Mouse (Mus musculus) inflammation-experienced regulatory T-cells (primary cell): ENCODE data around the gene Rnf223. TPM values are rescaled to one million over a fixed set of nuclear protein-coding genes. Genes with fewer than 3 reads are reported as not detected.

ENCODE experiments used
- polyA plus RNA-seq, 2 experiments: library from polyadenylated mRNA; unstranded; fragments of 100-300 nt; shearing (Covaris generic); gene quantifications; one replicate each; pipeline ENCODE4 v1.2.1; 2017

The Rnf223 gene
- polyA plus RNA-seq, result 1 to 10 TPM in 1 of 2 experiments, under 1 TPM in 1; 0.35 to 1.3 TPM

DNA sequence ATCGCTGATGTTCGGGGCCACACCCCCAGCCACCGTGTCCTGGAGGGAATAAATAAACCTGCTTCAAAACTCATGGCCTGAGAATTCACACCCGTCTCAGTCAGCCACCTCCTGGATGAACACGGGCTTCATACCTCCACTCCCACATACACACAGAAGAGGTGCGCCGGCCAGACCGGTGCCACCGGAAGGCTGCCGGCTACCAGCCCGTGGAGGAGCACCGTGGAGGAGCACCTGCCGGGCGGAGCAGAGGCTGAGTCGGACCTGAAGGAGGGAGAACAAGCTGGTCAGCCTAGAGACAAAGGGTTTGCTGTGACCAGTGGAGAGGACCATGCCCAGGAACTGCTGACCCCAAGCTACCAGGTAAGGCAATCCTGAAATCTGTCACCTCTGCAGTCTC is at the start of gene Rnf223:
TSS of gene Rnf223 (plus strand) at position 78 of the 400 bp plus-strand sequence.

GRCm38 (mm10) chr4:156109570-156110331 is 20.6 kb upstream of the Rnf223 start, which contains the start of gene 9430015G10Rik:
TSS of gene 9430015G10Rik (plus strand) at chr4:156109982.

Other genes starting within 250 kb of the Rnf223 start
- 10 to 100 TPM; 32.2 to 57.2 TPM for gene Pusl1, start 238.7 kb upstream of the Rnf223 start, polyA plus RNA-seq
- 10 to 100 TPM; 17.8 to 23.6 TPM for gene Acap3, start 238.7 kb upstream of the Rnf223 start, polyA plus RNA-seq
- 100 to 1,000 TPM; 125 to 168 TPM for gene Ube2j2, start 186.7 kb upstream of the Rnf223 start, polyA plus RNA-seq
- 10 to 100 TPM in 1 of 2 experiments, 1 to 10 TPM in 1; 6.2 to 22.9 TPM for gene C1qtnf12, start 168.2 kb upstream of the Rnf223 start, polyA plus RNA-seq
- 10 to 100 TPM; 10.8 to 17.6 TPM for gene B3galt6, start 137.9 kb upstream of the Rnf223 start, polyA plus RNA-seq
- 100 to 1,000 TPM; 475 to 560 TPM for gene Sdf4, start 137.6 kb upstream of the Rnf223 start, polyA plus RNA-seq
- 1,000 to 10,000 TPM in 1 of 2 experiments, 100 to 1,000 TPM in 1; 285 to 1,118 TPM for gene Tnfrsf4, start 116.7 kb upstream of the Rnf223 start, polyA plus RNA-seq
- 100 to 1,000 TPM; 452 to 977 TPM for gene Tnfrsf18, start 104.3 kb upstream of the Rnf223 start, polyA plus RNA-seq
- gene Ttll10, start 71.1 kb upstream of the Rnf223 start, polyA plus RNA-seq, result 1 to 10 TPM in 1 of 2 experiments, under 1 TPM in 1; 0.42 to 2.2 TPM
- gene 9430015G10Rik, start 20.5 kb upstream of the Rnf223 start, polyA plus RNA-seq, result 10 to 100 TPM; 26.0 to 42.9 TPM
- 1 to 10 TPM; 4.5 to 5.9 TPM for gene Agrn, start 67.0 kb downstream of the Rnf223 start, polyA plus RNA-seq
- 10 to 100 TPM; 34.0 to 41.3 TPM for gene Isg15, start 70.3 kb downstream of the Rnf223 start, polyA plus RNA-seq
- 10 to 100 TPM; 25.0 to 25.6 TPM for gene AW011738, start 72.8 kb downstream of the Rnf223 start, polyA plus RNA-seq
- gene Perm1, start 85.4 kb downstream of the Rnf223 start, polyA plus RNA-seq, result 1 to 10 TPM; 1.2 to 2.4 TPM
- gene Plekhn1, start 104.3 kb downstream of the Rnf223 start, polyA plus RNA-seq, result 10 to 100 TPM; 34.6 to 38.5 TPM
- 100 to 1,000 TPM; 124 to 157 TPM for gene Noc2l, start 105.5 kb downstream of the Rnf223 start, polyA plus RNA-seq
- gene Samd11, start 125.1 kb downstream of the Rnf223 start, polyA plus RNA-seq, result 1 to 10 TPM; 2.5 to 4.0 TPM
- under 1 TPM in 1 of 2 experiments, not detected in 1; 0.22 TPM for gene Vmn2r-ps159, start 200.6 kb downstream of the Rnf223 start, polyA plus RNA-seq